Mouse (Mus musculus): Measurements from ENCODE around the gene 1700013F07Rik. TPM values are rescaled to one million over a fixed set of nuclear protein-coding genes. Genes with fewer than 3 reads are reported as not detected.

Gene 1700013F07Rik
- polyA plus RNA-seq, 2 experiments: 0.13 TPM; not detected in 1

DNA sequence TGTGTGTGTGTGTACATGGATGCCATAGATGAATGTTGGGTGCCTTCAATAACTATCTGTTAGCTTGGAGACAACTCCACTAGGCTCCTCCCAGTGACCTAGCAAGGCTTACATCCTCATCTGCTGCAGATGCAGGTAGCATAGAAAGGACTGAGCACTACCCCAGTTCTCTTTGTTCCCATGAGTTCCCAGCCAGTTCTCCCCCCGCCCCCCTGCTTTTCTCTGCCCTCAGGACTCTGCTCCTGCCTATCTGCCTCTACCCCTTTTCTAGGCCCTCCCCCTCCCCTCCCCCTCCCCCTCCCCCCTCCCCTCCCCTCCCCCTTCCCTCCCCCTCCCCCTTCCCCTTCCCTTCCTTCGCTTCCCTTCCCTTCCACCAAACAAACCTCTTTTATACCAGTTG, 23.8 kb upstream of the 1700013F07Rik start:
- Histone ChIP-seq H3K27me3 (ENCODE audit: control insufficient read depth, insufficient read depth, low read length) (no peaks in the 10 kb centered on the region), H3K4me3 (replicated peaks; ENCODE audit: low read length) (no peak overlapping the region), H3K36me3 (ENCODE audit: control insufficient read depth, insufficient read depth, low read length) (no peaks in the 10 kb centered on the region), H3K4me1 (ENCODE audit: control insufficient read depth, insufficient read depth, low read length) (peaks cover 16% of the 10 kb centered on the region), H3K9me3 (ENCODE audit: control insufficient read depth, low read length) (no peaks in the 10 kb centered on the region), H3K4me2 (replicated peaks; ENCODE audit: low read depth, low read length, severe bottlenecking) (no peak overlapping the region), H3K9ac (ENCODE audit: low read depth, low read length, severe bottlenecking) (no peak overlapping the region), H3K27ac (replicated peaks; ENCODE audit: low read depth, low read length) (no peak overlapping the region)
- DNase-seq (ENCODE audit: low spot score) (no peak), ATAC-seq (ENCODE audit: low FRiP score, low read depth) (no peak)
- TF ChIP-seq POLR2A (IDR thresholded peaks at IDR 0.05; ENCODE audit: borderline replicate concordance, extremely low read depth, insufficient read depth, insufficient read length): no peak
- 44% methylated on average over 2 of the region's 2 CpGs for WGBS

DNA sequence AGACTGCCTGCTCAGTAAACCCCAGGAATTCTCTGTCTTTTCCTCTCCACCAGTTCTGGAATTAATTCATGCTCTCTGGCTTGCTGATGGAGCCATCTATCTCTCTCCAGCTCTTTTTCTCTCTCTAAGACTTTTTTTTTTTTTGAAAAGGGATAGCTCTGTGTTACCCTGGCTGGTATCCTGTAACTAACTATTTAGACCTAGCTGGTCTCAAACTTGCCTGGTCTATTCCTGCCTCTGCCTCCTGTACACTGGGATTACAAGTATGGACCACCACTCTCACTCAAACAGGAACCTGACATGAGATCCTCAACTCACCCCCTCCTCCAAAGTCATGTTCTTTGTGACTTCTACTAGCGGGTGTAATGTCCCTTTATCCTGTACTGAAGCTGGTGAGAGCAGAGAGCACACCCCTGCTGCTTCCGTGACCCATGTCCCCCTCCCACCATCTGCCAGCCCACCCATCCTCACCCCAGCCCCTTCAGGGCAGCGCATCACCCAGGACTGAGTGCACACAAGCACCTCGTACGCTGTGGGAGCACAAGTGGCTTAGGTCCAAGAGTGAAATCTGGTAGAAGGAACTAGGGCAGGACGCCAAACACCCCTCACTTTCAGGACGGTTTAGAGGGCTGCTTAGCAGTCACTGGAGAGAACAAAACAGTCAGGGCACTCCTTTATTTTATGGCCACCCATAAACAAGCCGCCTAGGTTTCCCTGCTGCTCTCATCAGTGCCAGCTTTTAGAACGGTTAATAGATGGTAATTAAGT, 23.1 kb upstream of the 1700013F07Rik start:
- no peak overlapping the region for H3K9ac ChIP-seq (ENCODE audit: low read depth, low read length, severe bottlenecking)
- peak; percentile 64 for DNase-seq (ENCODE audit: low spot score)
- no peak for TF ChIP-seq POLR2A (IDR thresholded peaks at IDR 0.05; ENCODE audit: borderline replicate concordance, extremely low read depth, insufficient read depth, insufficient read length)
- peak; percentile 42 for ATAC-seq (ENCODE audit: low FRiP score, low read depth)
- no peaks in the 10 kb centered on the region for H3K36me3 ChIP-seq (ENCODE audit: control insufficient read depth, insufficient read depth, low read length)
- H3K4me2 ChIP-seq (replicated peaks; ENCODE audit: low read depth, low read length, severe bottlenecking): peak overlapping the region; percentile 24
- no peak overlapping the region for H3K27ac ChIP-seq (replicated peaks; ENCODE audit: low read depth, low read length)
- H3K4me1 ChIP-seq (ENCODE audit: control insufficient read depth, insufficient read depth, low read length): peaks cover 16% of the 10 kb centered on the region
- no peaks in the 10 kb centered on the region for H3K27me3 ChIP-seq (ENCODE audit: control insufficient read depth, insufficient read depth, low read length)
- no peaks in the 10 kb centered on the region for H3K9me3 ChIP-seq (ENCODE audit: control insufficient read depth, low read length)
- WGBS: 8% methylated on average over 9 of the region's 9 CpGs
- no peak overlapping the region for H3K4me3 ChIP-seq (replicated peaks; ENCODE audit: low read length)

DNA sequence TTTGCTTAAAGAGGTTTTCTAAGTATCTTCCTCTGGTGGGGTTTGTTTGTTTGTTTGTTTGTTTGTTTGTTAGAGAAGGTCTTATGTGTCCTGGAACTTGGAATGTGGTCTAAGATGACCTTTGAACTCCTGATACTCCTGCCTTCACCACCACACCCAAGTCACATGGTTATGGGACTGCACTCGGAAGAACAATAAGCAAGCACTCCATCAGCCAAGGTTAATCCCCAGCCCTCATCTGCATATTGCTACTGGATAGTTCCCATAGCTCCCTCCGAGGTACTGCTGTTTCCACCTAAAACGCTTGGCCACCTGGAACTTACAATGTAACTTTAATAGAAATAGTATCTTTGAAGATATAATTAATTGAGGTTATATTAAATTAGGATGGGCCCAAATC, 20.5 kb upstream of the 1700013F07Rik start:
- H3K4me3 ChIP-seq (replicated peaks; ENCODE audit: low read length): no peak overlapping the region
- H3K27ac ChIP-seq (replicated peaks; ENCODE audit: low read depth, low read length): no peak overlapping the region
- ATAC-seq (ENCODE audit: low FRiP score, low read depth) (no peak), DNase-seq (ENCODE audit: low spot score) (no peak)
- peaks cover 16% of the 10 kb centered on the region for H3K4me1 ChIP-seq (ENCODE audit: control insufficient read depth, insufficient read depth, low read length)
- TF ChIP-seq POLR2A (IDR thresholded peaks at IDR 0.05; ENCODE audit: borderline replicate concordance, extremely low read depth, insufficient read depth, insufficient read length): no peak
- H3K27me3 ChIP-seq (ENCODE audit: control insufficient read depth, insufficient read depth, low read length): no peaks in the 10 kb centered on the region
- H3K9ac ChIP-seq (ENCODE audit: low read depth, low read length, severe bottlenecking): no peak overlapping the region
- H3K36me3 ChIP-seq (ENCODE audit: control insufficient read depth, insufficient read depth, low read length): no peaks in the 10 kb centered on the region
- 68% methylated on average over 3 of the region's 3 CpGs for WGBS
- H3K4me2 ChIP-seq (replicated peaks; ENCODE audit: low read depth, low read length, severe bottlenecking): no peak overlapping the region
- no peaks in the 10 kb centered on the region for H3K9me3 ChIP-seq (ENCODE audit: control insufficient read depth, low read length)

DNA sequence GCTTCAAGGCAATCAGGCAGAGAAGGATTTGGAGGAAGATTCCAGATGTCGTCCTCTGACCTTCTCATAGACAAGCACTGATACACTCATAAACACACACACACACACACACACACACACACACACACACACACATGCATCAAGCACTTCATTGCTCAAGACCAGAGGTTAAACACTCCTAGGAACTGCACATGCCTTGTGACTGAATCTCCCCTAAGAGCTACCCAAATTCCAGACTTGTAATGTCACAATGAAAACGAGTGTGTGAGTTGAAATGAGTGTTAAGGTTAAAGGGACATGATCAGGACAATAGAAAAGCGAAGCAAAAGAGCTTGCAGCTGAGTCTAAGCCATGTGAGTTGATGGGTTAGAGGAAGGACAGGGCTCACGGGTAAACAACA, 15.7 kb upstream of the 1700013F07Rik start:
- Histone ChIP-seq H3K4me1 (ENCODE audit: control insufficient read depth, insufficient read depth, low read length) (no peaks in the 10 kb centered on the region), H3K36me3 (ENCODE audit: control insufficient read depth, insufficient read depth, low read length) (no peaks in the 10 kb centered on the region), H3K9ac (ENCODE audit: low read depth, low read length, severe bottlenecking) (no peak overlapping the region), H3K27me3 (ENCODE audit: control insufficient read depth, insufficient read depth, low read length) (no peaks in the 10 kb centered on the region), H3K4me2 (replicated peaks; ENCODE audit: low read depth, low read length, severe bottlenecking) (no peak overlapping the region), H3K4me3 (replicated peaks; ENCODE audit: low read length) (no peak overlapping the region), H3K9me3 (ENCODE audit: control insufficient read depth, low read length) (no peaks in the 10 kb centered on the region), H3K27ac (replicated peaks; ENCODE audit: low read depth, low read length) (no peak overlapping the region)
- no peak for TF ChIP-seq POLR2A (IDR thresholded peaks at IDR 0.05; ENCODE audit: borderline replicate concordance, extremely low read depth, insufficient read depth, insufficient read length)
- peak; percentile 34; the same call in 1 of the 2 replicates for ATAC-seq (ENCODE audit: low FRiP score, low read depth)
- WGBS: 44% methylated on average over 4 of the region's 4 CpGs
- no peak for DNase-seq (ENCODE audit: low spot score)

DNA sequence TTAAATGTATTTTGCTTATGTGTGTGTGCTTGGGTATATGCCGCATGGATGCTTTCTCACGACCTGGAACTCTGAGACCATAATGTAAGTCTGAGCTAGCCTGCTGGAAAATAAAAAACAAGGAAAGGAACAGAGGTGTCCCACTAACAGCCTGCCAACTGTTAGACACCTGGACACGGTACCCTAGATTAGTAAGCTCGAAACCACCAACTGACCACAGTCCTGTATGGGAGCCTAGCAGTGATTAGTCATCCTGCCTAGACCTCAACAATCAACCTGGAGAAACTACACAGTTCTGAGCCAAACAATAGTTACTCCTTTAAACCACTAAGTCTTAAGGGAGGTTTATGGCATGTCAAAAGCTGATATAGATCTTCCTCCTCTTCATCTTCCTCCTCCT, 10.5 kb upstream of the 1700013F07Rik start:
- Histone ChIP-seq H3K9ac (ENCODE audit: low read depth, low read length, severe bottlenecking) (no peak overlapping the region), H3K4me2 (replicated peaks; ENCODE audit: low read depth, low read length, severe bottlenecking) (no peak overlapping the region), H3K4me3 (replicated peaks; ENCODE audit: low read length) (no peak overlapping the region), H3K36me3 (ENCODE audit: control insufficient read depth, insufficient read depth, low read length) (no peaks in the 10 kb centered on the region), H3K27me3 (ENCODE audit: control insufficient read depth, insufficient read depth, low read length) (no peaks in the 10 kb centered on the region), H3K27ac (replicated peaks; ENCODE audit: low read depth, low read length) (no peak overlapping the region), H3K9me3 (ENCODE audit: control insufficient read depth, low read length) (no peaks in the 10 kb centered on the region), H3K4me1 (ENCODE audit: control insufficient read depth, insufficient read depth, low read length) (no peaks in the 10 kb centered on the region)
- DNase-seq (ENCODE audit: low spot score): no peak
- WGBS: 85% methylated on average over 4 of the region's 4 CpGs
- no peak for ATAC-seq (ENCODE audit: low FRiP score, low read depth)
- TF ChIP-seq POLR2A (IDR thresholded peaks at IDR 0.05; ENCODE audit: borderline replicate concordance, extremely low read depth, insufficient read depth, insufficient read length): no peak

Measured in limb, embryonic 14.5 days (tissue).